Mouse (Mus musculus) erythroblast, adult 5-6 weeks (primary cell): ENCODE measurements around the gene Tspan31. TPM values are rescaled to one million over a fixed set of nuclear protein-coding genes. Genes with fewer than 3 reads are reported as not detected.
"Not testable (repeated sequence)": the region's sequence is repeated elsewhere in the genome, so short reads cannot be mapped to it uniquely, and the experiment has no call there.

Experiments
- ATAC-seq: replicated peaks from 2 replicates; pipeline ENCODE4 v1.8.0; 2016; ENCODE audit warnings: moderate number of reproducible peaks, mild to moderate bottlenecking, moderate TSS enrichment, inconsistent platforms; ENCODE audit not compliant: poor library complexity, low FRiP score, severe bottlenecking
- total RNA-seq, 2 experiments: library from RNA; stranded (forward) in 1 of 2; stranded (reverse) in 1 of 2; fragments of 150-400 nt in 1 of 2; fragments of 200-764, 138-1000 nt in 1 of 2; gene quantifications; 2 replicates each; pipeline versions ENCODE4 v1.2.3 to v1.2.4; 2015 to 2017; ENCODE audit warnings: low replicate concordance in 2 of 2

The Tspan31 gene
- total RNA-seq, 2 experiments from 2014 or later, result 19.0 to 30.4 TPM

DNA sequence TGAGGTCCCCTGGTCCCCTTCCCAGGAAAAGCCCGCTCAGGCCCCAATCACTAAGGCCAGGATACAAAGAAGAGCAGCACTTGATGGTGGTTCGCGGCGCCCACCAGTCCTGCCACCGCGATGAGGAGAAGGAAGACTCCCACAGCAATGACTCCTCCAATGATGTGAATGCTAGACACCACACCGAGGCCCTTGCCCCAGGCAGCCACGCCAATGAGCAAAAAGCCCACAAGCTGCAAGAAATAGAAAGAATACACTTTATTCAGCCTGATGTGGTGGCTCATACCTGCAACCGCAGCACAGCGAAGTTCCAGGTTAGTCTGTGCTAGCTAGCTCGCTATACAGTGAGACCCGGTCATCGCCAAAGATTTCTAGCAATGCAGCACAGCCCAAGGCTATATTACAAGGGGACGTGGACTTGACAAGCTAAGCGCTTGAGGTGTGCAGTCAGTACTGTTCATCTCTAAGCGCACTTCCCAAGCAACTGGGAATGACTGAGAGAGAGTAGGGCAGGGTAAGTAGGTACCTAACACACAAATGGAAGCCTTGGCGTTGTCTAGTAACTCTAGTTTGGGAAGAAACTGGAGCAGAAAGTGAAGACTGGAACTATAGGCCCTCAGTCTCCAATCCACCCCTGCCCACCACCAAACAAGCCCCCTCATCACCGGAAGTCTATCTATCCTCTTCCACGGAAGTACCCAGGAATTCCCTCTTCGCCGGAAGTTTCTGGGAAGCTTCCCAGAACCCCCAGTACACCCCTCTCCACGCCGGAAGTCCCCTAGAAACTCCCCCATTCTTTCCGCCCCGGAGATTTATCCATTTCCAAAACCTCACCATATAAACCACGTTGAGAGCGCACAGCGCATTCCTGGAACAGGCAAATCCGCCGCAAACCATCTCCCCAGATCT is 529 bp downstream of the Tspan31 start:
- ATAC-seq, result 0 out of 2 replicates have a peak, but pooled peaks have one; percentile 16

DNA sequence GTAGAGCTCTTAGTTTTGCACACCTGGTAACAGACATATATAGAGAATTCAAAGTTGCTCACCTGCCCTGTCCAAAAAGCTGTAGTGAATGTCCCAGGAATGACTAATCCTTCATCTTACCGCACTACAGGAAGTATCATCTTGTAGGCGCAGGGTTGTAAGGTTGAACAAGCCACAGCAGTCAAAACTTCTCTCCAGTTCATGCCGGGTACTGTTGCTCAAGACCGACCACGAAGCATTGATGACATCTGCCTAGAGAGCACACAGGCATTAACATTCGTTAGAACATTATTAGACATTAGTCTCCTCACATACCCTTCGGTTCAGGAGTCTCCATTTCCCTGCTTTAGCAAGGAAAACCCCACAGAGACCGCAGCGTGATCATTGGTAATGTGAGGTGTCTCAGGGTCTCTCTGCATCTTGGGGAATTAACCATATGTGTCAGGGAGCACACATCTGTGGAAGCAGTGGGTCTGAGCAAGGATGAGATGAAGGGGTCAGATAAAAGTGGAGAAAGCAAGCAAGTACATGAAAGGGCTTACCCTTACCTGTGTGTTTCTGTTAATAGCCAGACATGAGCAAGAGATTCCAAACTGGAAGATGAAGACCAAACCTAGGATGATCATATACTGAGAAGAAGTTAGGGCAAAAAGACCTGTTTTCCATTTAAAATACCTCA is 1.6 kb downstream of the Tspan31 start:
- ATAC-seq, result no peak

DNA sequence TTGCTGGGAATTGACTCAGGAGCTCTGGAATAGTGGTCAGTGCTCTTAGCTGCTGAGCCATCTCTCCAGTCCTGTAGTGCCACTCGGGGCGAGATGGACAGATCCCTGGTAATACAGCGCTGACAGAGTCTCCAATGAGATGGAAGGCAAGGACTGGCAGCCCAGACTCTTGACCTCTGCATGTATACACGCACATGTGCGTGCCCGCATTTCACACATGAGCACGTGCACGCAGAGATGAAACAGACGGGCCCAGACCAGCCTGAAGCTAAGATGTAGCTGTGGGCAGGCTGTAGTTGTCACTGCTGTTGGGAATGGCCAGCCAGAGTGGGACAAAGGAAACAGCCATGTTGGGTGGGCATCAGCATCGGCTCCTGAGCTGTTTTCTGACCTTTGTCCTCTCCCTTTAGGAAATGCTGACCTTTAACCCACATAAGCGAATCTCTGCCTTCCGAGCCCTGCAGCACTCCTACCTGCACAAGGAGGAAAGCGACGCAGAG is 3.5 kb downstream of the Tspan31 start:
- no peak for ATAC-seq

DNA sequence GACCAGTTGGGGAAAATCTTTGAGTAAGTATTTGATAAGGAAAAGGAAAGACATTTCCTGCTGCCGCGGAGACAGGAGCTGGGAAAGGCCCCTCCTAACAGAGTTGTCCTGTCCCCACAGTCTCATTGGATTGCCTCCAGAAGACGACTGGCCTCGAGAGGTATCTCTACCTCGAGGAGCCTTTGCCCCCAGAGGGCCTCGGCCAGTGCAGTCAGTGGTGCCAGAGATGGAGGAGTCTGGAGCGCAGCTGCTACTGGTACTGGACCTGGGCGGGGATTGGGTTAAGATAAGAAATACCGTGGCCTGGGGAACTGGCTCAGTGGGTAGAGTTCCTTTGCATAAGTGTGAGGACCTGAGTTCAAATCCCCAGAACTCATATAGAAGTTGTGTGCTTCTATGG is 4.1 kb downstream of the Tspan31 start:
- ATAC-seq, result no peak

DNA sequence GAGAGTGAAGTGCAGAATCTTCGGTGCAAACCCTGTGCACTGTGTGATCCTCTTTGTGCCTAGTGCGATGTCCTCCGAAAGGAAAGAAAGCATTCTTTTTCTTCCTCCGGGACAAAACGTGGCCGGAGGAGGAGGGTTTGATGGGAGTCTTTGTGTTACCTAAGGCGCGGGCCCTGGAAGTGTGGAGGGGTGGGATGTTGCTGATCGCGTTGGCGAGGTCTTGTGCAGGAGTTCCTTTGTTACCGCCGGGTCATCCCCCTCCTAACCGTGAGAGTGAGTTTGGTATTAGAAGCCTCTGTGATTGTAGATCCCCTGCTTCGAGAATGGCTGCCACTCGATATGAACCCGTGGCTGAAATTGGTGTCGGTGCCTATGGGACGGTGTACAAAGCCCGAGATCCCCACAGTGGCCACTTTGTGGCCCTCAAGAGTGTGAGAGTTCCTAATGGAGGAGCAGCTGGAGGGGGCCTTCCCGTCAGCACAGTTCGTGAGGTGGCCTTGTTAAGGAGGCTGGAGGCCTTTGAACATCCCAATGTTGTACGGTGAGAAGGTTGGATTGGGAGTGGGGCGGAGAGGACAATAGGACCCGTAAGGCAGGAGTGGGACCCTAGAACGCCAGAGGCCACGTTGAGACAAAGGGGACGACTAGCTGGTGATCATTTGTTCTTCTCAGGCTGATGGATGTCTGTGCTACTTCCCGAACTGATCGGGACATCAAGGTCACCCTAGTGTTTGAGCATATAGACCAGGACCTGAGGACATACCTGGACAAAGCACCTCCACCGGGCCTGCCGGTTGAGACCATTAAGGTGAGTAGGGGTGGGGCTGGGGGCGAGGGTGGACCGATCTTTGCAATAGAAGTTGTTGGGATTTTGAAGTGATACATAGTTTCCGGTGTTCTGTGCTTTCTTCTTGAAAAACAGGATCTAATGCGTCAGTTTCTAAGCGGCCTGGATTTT is 5.9 kb downstream of the Tspan31 start:
- peak; percentile 21 for ATAC-seq

DNA sequence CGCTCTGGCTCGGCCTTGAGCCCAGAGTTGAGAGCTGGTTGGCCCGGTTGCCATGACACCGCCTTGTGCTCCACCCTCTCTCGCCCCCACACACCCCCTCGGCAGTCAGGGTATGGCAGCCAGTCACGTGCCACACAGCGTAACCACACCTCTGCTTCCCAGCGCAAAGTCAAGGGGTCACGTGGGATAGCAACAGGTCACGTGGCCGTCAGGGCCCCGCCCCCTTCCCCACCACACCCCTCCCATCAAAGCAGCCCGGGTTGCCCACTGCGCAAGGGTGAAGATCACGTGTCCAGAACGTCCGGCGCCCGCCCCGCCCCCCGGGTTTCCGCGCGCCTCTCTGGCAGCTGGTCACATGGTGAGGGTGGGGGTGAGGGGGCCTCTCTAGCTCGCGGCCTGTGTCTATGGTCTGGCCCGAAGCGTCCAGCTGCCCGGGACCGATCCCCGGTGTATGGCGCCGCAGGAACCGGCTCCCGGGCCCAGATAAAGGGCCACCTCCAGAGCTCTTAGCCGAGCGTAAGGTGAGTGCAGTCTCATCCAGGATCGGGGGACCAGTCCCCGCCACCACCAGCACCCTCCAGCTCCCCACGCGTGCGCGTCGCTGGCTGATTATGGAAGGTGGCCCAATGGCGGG is 6.7 kb downstream of the Tspan31 start, which contains the start of gene Cdk4:
Cdk4 (plus strand) TSS at position 296 of the 634 bp plus-strand sequence.
- peak; percentile 85 for ATAC-seq

DNA sequence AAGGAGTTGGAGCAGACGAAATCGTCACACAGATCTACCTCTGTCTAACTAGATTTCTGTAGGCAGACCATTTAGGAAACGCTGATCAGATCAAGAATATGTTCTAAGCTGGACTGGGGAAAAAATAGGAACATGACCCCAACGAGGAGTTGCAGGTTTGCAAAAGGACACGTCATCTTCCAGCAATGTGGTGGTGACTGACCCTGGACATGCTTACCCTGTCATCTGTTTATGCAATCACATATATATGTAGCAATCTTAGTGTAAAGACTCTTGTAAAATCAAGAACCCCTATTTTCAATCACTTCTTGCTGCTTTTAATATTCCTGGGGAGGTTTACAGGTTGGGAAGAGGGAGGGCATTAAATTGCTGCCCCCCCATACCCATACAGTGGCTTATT is 7.6 kb downstream of the Tspan31 start:
- no peak for ATAC-seq

DNA sequence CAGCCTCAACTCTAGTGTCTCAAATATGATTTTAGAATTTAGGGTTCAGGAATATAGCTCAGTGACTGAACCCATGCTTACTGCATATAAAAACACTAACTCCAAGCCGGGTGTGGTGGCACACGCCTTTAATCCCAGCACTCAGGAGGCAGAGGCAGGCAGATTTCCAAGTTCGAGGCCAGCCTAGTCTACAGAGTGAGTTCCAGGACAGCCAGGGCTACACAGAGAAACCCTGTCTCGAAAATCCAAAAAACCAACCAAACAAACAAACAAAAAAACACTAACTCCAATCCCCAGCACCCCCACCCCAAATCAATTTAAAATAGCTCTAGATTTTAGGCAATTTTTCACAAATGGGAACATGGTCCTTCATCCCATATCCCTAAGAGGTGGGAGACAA is 8.0 kb downstream of the Tspan31 start:
- ATAC-seq, result not testable (repeated sequence)

DNA sequence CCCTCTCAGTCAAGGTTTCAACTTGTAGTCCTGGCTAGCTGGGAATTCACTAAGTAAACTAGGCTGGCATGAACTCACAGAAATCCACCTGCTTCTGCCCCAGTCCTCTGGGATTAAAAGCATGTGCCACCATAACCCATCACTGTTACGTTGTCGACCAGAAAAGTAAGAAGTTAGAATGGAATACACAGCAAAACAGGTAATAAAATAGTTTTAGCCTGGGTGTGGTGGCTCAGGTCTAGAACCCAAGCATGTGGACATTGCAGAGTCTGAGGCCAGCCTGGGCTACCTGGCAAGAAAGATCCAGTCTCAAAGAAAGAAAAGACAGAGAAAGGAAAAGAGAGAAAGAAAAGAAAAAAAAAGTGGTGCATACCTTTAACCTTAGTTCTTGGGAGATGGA is 8.6 kb downstream of the Tspan31 start:
- ATAC-seq, result no peak

DNA sequence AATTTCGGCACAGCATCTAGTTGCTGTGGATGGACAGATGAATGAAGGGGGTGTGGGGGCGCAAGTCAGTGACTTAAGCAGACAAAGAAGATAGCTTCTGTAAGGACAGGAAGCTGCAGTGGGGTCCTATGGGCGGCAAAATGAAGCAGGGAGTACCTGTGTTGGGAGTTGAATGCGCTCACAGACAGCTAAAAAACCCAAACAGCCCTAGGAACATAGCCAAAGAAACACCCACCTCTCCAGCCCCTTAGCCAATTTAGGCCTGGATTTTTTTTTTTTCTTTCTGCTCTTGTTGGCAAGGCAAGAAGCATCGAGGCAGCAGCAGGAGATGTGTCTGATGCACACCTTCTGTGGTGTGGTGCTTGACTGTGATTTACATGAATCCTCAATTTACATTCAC is 9.0 kb downstream of the Tspan31 start:
- ATAC-seq, result no peak

GRCm38 (mm10) chr10:127059968-127060916 is 9.8 kb downstream of the Tspan31 start, which contains the start of gene March9:
March9 (minus strand) TSS chr10:127060184.
- no peak for ATAC-seq

- no peak for ATAC-seq
These were observed 10.7 kb downstream of the Tspan31 start for GRCm38 (mm10) chr10:127059174-127059967.

- ATAC-seq, result no peak
These were observed 11.4 kb downstream of the Tspan31 start for GRCm38 (mm10) chr10:127058708-127059107.

- ATAC-seq, result peak; percentile 78
These were observed 11.9 kb downstream of the Tspan31 start for GRCm38 (mm10) chr10:127058161-127058560.

GRCm38 (mm10) chr10:127056490-127056889 is 13.6 kb downstream of the Tspan31 start:
- no peak for ATAC-seq

DNA sequence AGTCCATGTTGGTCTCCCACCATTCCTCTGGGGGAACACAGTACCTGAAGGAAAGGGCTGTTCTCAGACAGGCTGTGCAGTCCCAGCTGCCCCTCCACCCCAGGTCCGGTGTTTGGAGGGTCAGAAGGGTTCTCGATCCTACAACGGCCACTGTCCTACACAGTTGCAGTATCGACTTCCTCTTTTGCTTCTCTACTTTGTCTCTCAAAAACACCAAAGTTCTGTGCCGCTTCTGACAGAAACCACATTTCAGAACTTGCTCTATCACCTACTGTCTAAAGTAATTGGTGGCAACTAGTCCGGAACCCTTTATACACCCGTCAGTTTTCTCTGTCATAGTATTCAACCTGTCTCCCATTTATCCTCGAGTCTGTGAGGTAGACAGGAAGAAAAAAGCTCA is 14.7 kb downstream of the Tspan31 start:
- no peak for ATAC-seq

DNA sequence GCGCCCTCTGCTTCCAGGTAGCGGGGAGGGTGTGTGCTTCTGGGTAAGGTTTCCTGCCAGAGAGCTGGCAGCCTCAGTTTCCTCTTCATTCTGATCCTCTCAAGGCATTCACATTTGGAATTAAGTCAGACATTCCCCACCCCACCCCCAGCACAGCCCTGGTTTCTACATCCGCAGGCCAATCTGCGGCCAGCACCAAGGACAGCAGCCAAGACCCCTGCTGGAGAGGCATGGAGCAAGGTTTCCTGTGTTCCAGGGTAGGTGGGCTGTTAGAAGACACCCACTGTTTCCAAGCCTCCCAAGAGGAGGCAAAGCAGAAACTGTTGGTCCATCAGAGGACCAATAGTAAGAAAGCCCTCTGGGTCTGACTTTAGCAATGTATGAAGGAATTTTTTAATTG is 15.4 kb downstream of the Tspan31 start:
- no peak for ATAC-seq
